Comparison of ENCODE assay signal across 9 mouse cellular contexts in the genomic region with DNA sequence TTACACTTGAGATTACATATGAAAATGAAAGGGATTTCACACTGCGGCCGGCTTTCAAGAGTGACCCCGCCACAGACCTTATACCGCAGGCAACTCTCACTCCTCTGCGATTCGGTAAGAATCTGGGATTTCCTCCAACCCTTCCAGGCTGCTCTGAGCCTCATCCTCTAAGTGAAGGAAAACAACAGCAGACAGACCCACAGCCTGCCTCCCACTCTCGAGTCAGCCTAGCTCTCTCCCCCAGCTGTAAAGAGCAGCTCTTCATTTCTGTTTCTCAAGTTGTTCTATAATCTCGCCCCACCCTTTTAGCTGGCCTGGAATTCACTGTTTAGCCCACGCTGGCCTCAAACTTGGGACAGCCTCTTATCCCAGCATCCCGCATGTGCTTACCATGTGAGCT. TPM values are rescaled to one million over a fixed set of nuclear protein-coding genes. Genes with fewer than 3 reads are reported as not detected.
A peak's percentile ranks its signal among the peaks of the same experiment; 100 is the strongest.
DNase-seq lines count a peak whose midpoint lies in the region; ATAC-seq and TF ChIP-seq lines count a peak whose summit lies in the region.
"Had no signal": no experiment of that assay in that cellular context is flagged by ENCODE, and none has a peak within 500 bp of the region (broad histone marks: within the 10 kb centered on the region; RNA-seq: fewer than 3 reads in every experiment).

No protein-coding gene starts in this region.

- WGBS in embryonic facial prominence, embryonic 14.5 days: 65% methylated on average over 10 of the region's 10 CpGs
- WGBS in embryonic facial prominence, embryonic 10.5 days: 80% methylated on average over 10 of the region's 10 CpGs
- 69% methylated on average over 10 of the region's 10 CpGs for WGBS in midbrain, embryonic 13.5 days

- DNase-seq in embryonic facial prominence, embryonic 14.5 days (ENCODE audit: low spot score): peak; percentile 54
- no peak for DNase-seq in embryonic facial prominence, embryonic 10.5 days (ENCODE audit: low spot score)
- DNase-seq in layer of hippocampus, adult 11-12 months (ENCODE audit: low spot score): peak; percentile 47
- no peak for DNase-seq in layer of hippocampus, postnatal 36 days
- DNase-seq in right cerebral cortex, adult 2 months (ENCODE audit: low spot score in 2 of 2): peak; percentile 61 to 64
- no peak for DNase-seq in urinary bladder, postnatal 14 days (ENCODE audit: low spot score)
- DNase-seq: B cell, adult 2 months had no signal

- TF ChIP-seq CTCF in embryonic fibroblast, embryonic 13.5 days (IDR thresholded peaks at IDR 0.05; ENCODE audit: borderline replicate concordance, insufficient read depth, low read length): no peak

- no peaks in the 10 kb centered on the region for H3K27me3 ChIP-seq in embryonic facial prominence, embryonic 14.5 days (replicated peaks; ENCODE audit: control insufficient read depth, insufficient read depth, low read length)
- H3K27me3 ChIP-seq in embryonic facial prominence, embryonic 10.5 days (replicated peaks; ENCODE audit: low read depth, poor library complexity, severe bottlenecking): peaks cover 26% of the 10 kb centered on the region
- H3K27me3 ChIP-seq in midbrain, embryonic 13.5 days: 0 out of 2 replicates have a peak, but pooled peaks cover 8% of the 10 kb centered on the region

- H3K9ac ChIP-seq in embryonic facial prominence, embryonic 14.5 days (ENCODE audit: low read depth, low read length): no peak overlapping the region
- H3K9ac ChIP-seq in midbrain, embryonic 13.5 days (replicated peaks): no peak overlapping the region

- no peak overlapping the region for H3K4me3 ChIP-seq in embryonic facial prominence, embryonic 14.5 days (ENCODE audit: low read depth, low read length)
- H3K4me3 ChIP-seq in embryonic facial prominence, embryonic 10.5 days: no peak overlapping the region
- H3K4me3 ChIP-seq in embryonic fibroblast, embryonic 13.5 days (ENCODE audit: insufficient read depth, low read length): no peak overlapping the region
- no peak overlapping the region for H3K4me3 ChIP-seq in midbrain, embryonic 13.5 days (replicated peaks)

- no peak overlapping the region for H3K27ac ChIP-seq in embryonic facial prominence, embryonic 14.5 days (replicated peaks; ENCODE audit: low read depth, low read length)
- H3K27ac ChIP-seq in embryonic facial prominence, embryonic 10.5 days (replicated peaks): no peak overlapping the region
- peak overlapping the region; percentile 90 for H3K27ac ChIP-seq in embryonic fibroblast, embryonic 13.5 days (ENCODE audit: insufficient read depth, low read length)
- no peak overlapping the region for H3K27ac ChIP-seq in midbrain, embryonic 13.5 days

- no peak for TF ChIP-seq POLR2A in embryonic fibroblast, embryonic 13.5 days (IDR thresholded peaks at IDR 0.05; ENCODE audit: low read depth, low read length)

- H3K36me3 ChIP-seq in embryonic facial prominence, embryonic 14.5 days (ENCODE audit: control insufficient read depth, insufficient read depth, low read length): no peaks in the 10 kb centered on the region
- no peaks in the 10 kb centered on the region for H3K36me3 ChIP-seq in embryonic facial prominence, embryonic 10.5 days (replicated peaks)
- no peaks in the 10 kb centered on the region for H3K36me3 ChIP-seq in midbrain, embryonic 13.5 days

- H3K4me1 ChIP-seq in embryonic facial prominence, embryonic 14.5 days (ENCODE audit: control insufficient read depth, insufficient read depth, low read length): peaks cover 20% of the 10 kb centered on the region
- peaks cover 48% of the 10 kb centered on the region for H3K4me1 ChIP-seq in embryonic facial prominence, embryonic 10.5 days
- H3K4me1 ChIP-seq in embryonic fibroblast, embryonic 13.5 days (ENCODE audit: control insufficient read depth, insufficient read depth, low read length): peaks cover 26% of the 10 kb centered on the region
- H3K4me1 ChIP-seq in midbrain, embryonic 13.5 days (replicated peaks): peaks cover 56% of the 10 kb centered on the region

- no peak overlapping the region for H3K4me2 ChIP-seq in embryonic facial prominence, embryonic 14.5 days (ENCODE audit: low read depth, low read length)
- H3K4me2 ChIP-seq in midbrain, embryonic 13.5 days (replicated peaks): no peak overlapping the region

- no peaks in the 10 kb centered on the region for H3K9me3 ChIP-seq in embryonic facial prominence, embryonic 14.5 days (ENCODE audit: control insufficient read depth, low read length)
- H3K9me3 ChIP-seq in embryonic facial prominence, embryonic 10.5 days: no peaks in the 10 kb centered on the region
- H3K9me3 ChIP-seq in midbrain, embryonic 13.5 days: no peaks in the 10 kb centered on the region

- ATAC-seq in embryonic facial prominence, embryonic 14.5 days (ENCODE audit: low read depth): no peak
- ATAC-seq in midbrain, embryonic 13.5 days: no peak

RNA-seq across cellular contexts. Expression of a gene that starts 7.4 kb away (rescaled TPM):
- 7.7 and 7.8 TPM in 2 replicates for polyA plus RNA-seq in embryonic facial prominence, embryonic 14.5 days (2014; fragmentation: Nextera tagmentation; extraction: Ambion mirVana)
- polyA plus RNA-seq in embryonic facial prominence, embryonic 10.5 days (2016; fragmentation: Nextera tagmentation; extraction: Ambion mirVana): 5.0 TPM in 2 replicates
- total RNA-seq in layer of hippocampus, postnatal 36 days (2021): 10 to 100 TPM; 47.0 to 49.1 TPM
- polyA plus RNA-seq in embryonic fibroblast, embryonic 13.5 days (2011; ENCODE audit: insufficient read length, low read depth, missing spikeins): 28.4 and 34.1 TPM in 2 replicates
- 5.8 and 7.1 TPM in 2 replicates for polyA plus RNA-seq in midbrain, embryonic 13.5 days (2015; fragmentation: Nextera tagmentation; extraction: Ambion mirVana)

RNA-seq across cellular contexts. Expression of a gene that starts 8.2 kb away (rescaled TPM):
- 112 and 128 TPM in 2 replicates for polyA plus RNA-seq in embryonic facial prominence, embryonic 14.5 days (2014; fragmentation: Nextera tagmentation; extraction: Ambion mirVana)
- polyA plus RNA-seq in embryonic facial prominence, embryonic 10.5 days (2016; fragmentation: Nextera tagmentation; extraction: Ambion mirVana): 166 and 173 TPM in 2 replicates
- total RNA-seq in layer of hippocampus, postnatal 36 days (2021): 10 to 100 TPM; 88.2 to 97.5 TPM
- 106 and 109 TPM in 2 replicates for polyA plus RNA-seq in embryonic fibroblast, embryonic 13.5 days (2011; ENCODE audit: insufficient read length, low read depth, missing spikeins)
- 74.1 and 76.7 TPM in 2 replicates for polyA plus RNA-seq in midbrain, embryonic 13.5 days (2015; fragmentation: Nextera tagmentation; extraction: Ambion mirVana)

Comparison
In these comparisons a context has a peak if more than half of its experiments do, and no peak if none do; other contexts are left out.
1. DNase-seq: peak in embryonic facial prominence, embryonic 14.5 days (single experiment), layer of hippocampus, adult 11-12 months (single experiment) and right cerebral cortex, adult 2 months (2 of 2); none in embryonic facial prominence, embryonic 10.5 days (single experiment), layer of hippocampus, postnatal 36 days (0 of 2) and urinary bladder, postnatal 14 days (single experiment).